ENCODE assay signal across 9 mouse cellular contexts in the genomic region with DNA sequence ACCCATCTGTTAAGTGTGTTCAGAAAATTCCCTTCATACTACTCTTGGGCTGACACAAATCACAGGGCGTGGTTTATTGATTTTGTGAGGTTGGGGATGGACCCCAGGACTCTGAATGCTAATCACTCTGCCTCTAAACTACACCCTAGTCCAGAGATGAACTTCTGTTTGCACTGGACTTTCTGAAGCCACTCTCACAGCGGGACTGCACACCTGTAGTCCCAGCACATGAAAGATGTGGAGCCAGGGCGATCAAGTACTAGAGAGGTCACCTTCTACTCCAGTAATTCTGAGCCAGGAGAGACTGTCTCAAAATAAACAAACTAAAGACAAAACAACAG. TPM values are rescaled to one million over a fixed set of nuclear protein-coding genes. Genes with fewer than 3 reads are reported as not detected.
DNase-seq lines count a peak whose midpoint lies in the region; ATAC-seq and TF ChIP-seq lines count a peak whose summit lies in the region.
"Had no signal": no experiment of that assay in that cellular context is flagged by ENCODE, and none has a peak within 500 bp of the region (broad histone marks: within the 10 kb centered on the region; RNA-seq: fewer than 3 reads in every experiment).

No protein-coding gene starts in this region.

- no peak for ATAC-seq in heart, embryonic 13.5 days (ENCODE audit: extremely low read depth, insufficient number of reproducible peaks, low FRiP score, low TSS enrichment)
- no peak for ATAC-seq in hindbrain, embryonic 13.5 days (ENCODE audit: low FRiP score)
- ATAC-seq in midbrain, embryonic 12.5 days (ENCODE audit: low FRiP score, low read depth) = no peak

- peak overlapping the region; percentile 73 for H3K4me2 ChIP-seq in heart, embryonic 13.5 days
- peak overlapping the region; percentile 81 for H3K4me2 ChIP-seq in hindbrain, embryonic 13.5 days
- H3K4me2 ChIP-seq in midbrain, embryonic 12.5 days (replicated peaks) = peak overlapping the region; percentile 82

- H3K79me2 ChIP-seq in MEL (ENCODE audit: control insufficient read depth, insufficient read depth, low read length, poor library complexity) = no peaks in the 10 kb centered on the region; the same call in 1 of the 2 replicates

- H3K36me3 ChIP-seq in heart, embryonic 13.5 days = peaks cover 56% of the 10 kb centered on the region
- no peaks in the 10 kb centered on the region for H3K36me3 ChIP-seq in MEL (ENCODE audit: control insufficient read depth in 1 of 2, insufficient read depth in 2 of 2, low read length in 2 of 2)
- no peaks in the 10 kb centered on the region for H3K36me3 ChIP-seq in hindbrain, embryonic 13.5 days
- peaks cover 12% of the 10 kb centered on the region for H3K36me3 ChIP-seq in midbrain, embryonic 12.5 days

- peaks cover 48% of the 10 kb centered on the region for H3K4me1 ChIP-seq in heart, embryonic 13.5 days
- peaks cover 4 to 7% of the 10 kb centered on the region in 2 experiments; a peak in 3 of 4 replicates for H3K4me1 ChIP-seq in MEL (ENCODE audit: control insufficient read depth in 1 of 2, insufficient read depth in 2 of 2, low read length in 2 of 2)
- H3K4me1 ChIP-seq in hindbrain, embryonic 13.5 days (replicated peaks) = peaks cover 28% of the 10 kb centered on the region
- H3K4me1 ChIP-seq in midbrain, embryonic 12.5 days = peaks cover 16% of the 10 kb centered on the region

- peak overlapping the region; percentile 96 for H3K27ac ChIP-seq in heart, embryonic 13.5 days (replicated peaks)
- H3K27ac ChIP-seq in MEL (ENCODE audit: control insufficient read depth, low read depth, low read length) = no peak overlapping the region
- no peak overlapping the region for H3K27ac ChIP-seq in hindbrain, embryonic 13.5 days
- no peak overlapping the region for H3K27ac ChIP-seq in midbrain, embryonic 12.5 days (replicated peaks)

- intact Hi-C loops in heart, postnatal 14 days (cut with DNase I) = no loop called here

- no peaks in the 10 kb centered on the region for H3K27me3 ChIP-seq in heart, embryonic 13.5 days (replicated peaks)
- no peaks in the 10 kb centered on the region for H3K27me3 ChIP-seq in MEL (ENCODE audit: control insufficient read depth in 1 of 2, insufficient read depth in 2 of 2, low read length in 2 of 2)
- H3K27me3 ChIP-seq in hindbrain, embryonic 13.5 days = peaks cover 9% of the 10 kb centered on the region; the same call in 1 of the 2 replicates
- no peaks in the 10 kb centered on the region; the same call in 1 of the 2 replicates for H3K27me3 ChIP-seq in midbrain, embryonic 12.5 days

- H3K9ac ChIP-seq in heart, embryonic 13.5 days = peak overlapping the region; percentile 98
- no peak overlapping the region for H3K9ac ChIP-seq in MEL (ENCODE audit: control insufficient read depth, low read depth, low read length, poor library complexity, severe bottlenecking)
- H3K9ac ChIP-seq in hindbrain, embryonic 13.5 days = no peak overlapping the region
- no peak overlapping the region for H3K9ac ChIP-seq in midbrain, embryonic 12.5 days (replicated peaks)

- no peak for TF ChIP-seq EP300 in MEL (IDR thresholded peaks at IDR 0.05; ENCODE audit: low read depth in 1 of 2, low read length in 2 of 2)

- TF ChIP-seq POLR2A in MEL (IDR thresholded peaks at IDR 0.05; ENCODE audit: control insufficient read depth in 1 of 2, insufficient read depth in 1 of 2, low read depth in 1 of 2, low read length in 2 of 2, poor library complexity in 1 of 2) = no peak

- no peak for TF ChIP-seq CTCF in MEL (IDR thresholded peaks at IDR 0.05 in 2 of 3, conservative IDR thresholded peaks at IDR 0.05 in 1 of 3; ENCODE audit: control insufficient read depth in 1 of 3, insufficient read depth in 1 of 3, low read depth in 2 of 3, low read length in 3 of 3, poor library complexity in 1 of 3, severe bottlenecking in 1 of 3)

- H3K4me3 ChIP-seq in heart, embryonic 13.5 days = peak overlapping the region; percentile 95
- peak overlapping the region; percentile 62 to 93 for H3K4me3 ChIP-seq in MEL (ENCODE audit: control insufficient read depth in 1 of 2, insufficient read depth in 1 of 2, low read depth in 2 of 2, low read length in 2 of 2)
- peak overlapping the region; percentile 64 for H3K4me3 ChIP-seq in hindbrain, embryonic 13.5 days
- H3K4me3 ChIP-seq in midbrain, embryonic 12.5 days = peak overlapping the region; percentile 68

- no peak for TF ChIP-seq RAD21 in MEL (IDR thresholded peaks at IDR 0.05; ENCODE audit: low read depth, low read length)

- H3K9me3 ChIP-seq in heart, embryonic 13.5 days = no peaks in the 10 kb centered on the region
- H3K9me3 ChIP-seq in MEL (replicated peaks; ENCODE audit: insufficient read depth, low read length) = no peaks in the 10 kb centered on the region
- H3K9me3 ChIP-seq in hindbrain, embryonic 13.5 days = no peaks in the 10 kb centered on the region
- H3K9me3 ChIP-seq in midbrain, embryonic 12.5 days = no peaks in the 10 kb centered on the region

- DNase-seq in heart, postnatal 14 days = no peak
- DNase-seq in MEL (ENCODE audit: low read depth, low spot score) = no peak
- no peak for DNase-seq in embryo, embryonic 10.5 days (ENCODE audit: low spot score)
- DNase-seq in embryo, embryonic 10 days (ENCODE audit: low spot score) = no peak
- no peak for DNase-seq in kidney, adult 8-10 months

- 47% methylated on average over 3 of the region's 3 CpGs for WGBS in heart, embryonic 13.5 days
- 46% methylated on average over 3 of the region's 3 CpGs for WGBS in hindbrain, embryonic 13.5 days
- 49% methylated on average over 3 of the region's 3 CpGs for WGBS in midbrain, embryonic 12.5 days

TF ChIP-seq in MEL, 35 proteins besides CTCF, POLR2A, EP300 and RAD21:
- TF ChIP-seq JUND (IDR thresholded peaks at IDR 0.05; ENCODE audit: low read depth, low read length) (no peak), UBTF (IDR thresholded peaks at IDR 0.05; ENCODE audit: borderline replicate concordance, insufficient read depth, low read depth, low read length) (no peak), E2F4 (IDR thresholded peaks at IDR 0.05; ENCODE audit: borderline replicate concordance, low read depth, low read length) (no peak), MYB (IDR thresholded peaks at IDR 0.05; ENCODE audit: low read depth, low read length) (no peak)

RNA-seq across cellular contexts. Expression of a gene that starts 0.4 kb away (rescaled TPM):
- 16.0 and 16.9 TPM in 2 replicates for polyA plus RNA-seq in heart, embryonic 13.5 days (2015; fragmentation: Nextera tagmentation; extraction: Ambion mirVana)
- total RNA-seq in heart, postnatal 14 days (2021) = 10 to 100 TPM; 52.6 to 53.3 TPM
- 5.9 and 7.6 TPM in 2 replicates for total RNA-seq in MEL (2012; rRNA removed)
- polyA plus RNA-seq in MEL (2012; ENCODE audit: insufficient read depth in 1 of 2, insufficient read length in 2 of 2, low read depth in 1 of 2, low replicate concordance in 2 of 2, missing spikeins in 1 of 2) = 10 to 100 TPM in 1 of 2 experiments, not detected in 1; 16.3 TPM
- 4.7 and 5.0 TPM in 2 replicates for polyA plus RNA-seq in hindbrain, embryonic 13.5 days (2015; fragmentation: Nextera tagmentation; extraction: Ambion mirVana)
- polyA plus RNA-seq in midbrain, embryonic 12.5 days (2016; fragmentation: Nextera tagmentation; extraction: Ambion mirVana) = 7.7 and 9.9 TPM in 2 replicates

RNA-seq across cellular contexts. Expression of a gene that starts 36.3 kb away (rescaled TPM):
- 1.6 and 2.3 TPM in 2 replicates for polyA plus RNA-seq in heart, embryonic 13.5 days (2015; fragmentation: Nextera tagmentation; extraction: Ambion mirVana)
- total RNA-seq in heart, postnatal 14 days (2021) = not detected
- total RNA-seq in MEL (2012; rRNA removed) = not detected in 2 replicates
- polyA plus RNA-seq in MEL (2012; ENCODE audit: insufficient read depth in 1 of 2, insufficient read length in 2 of 2, low read depth in 1 of 2, low replicate concordance in 2 of 2, missing spikeins in 1 of 2) = under 1 TPM in 1 of 2 experiments, not detected in 1; 0.25 TPM
- polyA plus RNA-seq in hindbrain, embryonic 13.5 days (2015; fragmentation: Nextera tagmentation; extraction: Ambion mirVana) = 0.39 and 0.53 TPM in 2 replicates
- polyA plus RNA-seq in midbrain, embryonic 12.5 days (2016; fragmentation: Nextera tagmentation; extraction: Ambion mirVana) = 0.28 and 0.64 TPM in 2 replicates
- total RNA-seq: left cerebral cortex, adult 8-10 months had no signal

RNA-seq across cellular contexts. Expression of a gene that starts 38.9 kb away (rescaled TPM):
- 84.8 and 96.7 TPM in 2 replicates for polyA plus RNA-seq in heart, embryonic 13.5 days (2015; fragmentation: Nextera tagmentation; extraction: Ambion mirVana)
- 1 to 10 TPM; 4.7 to 6.5 TPM for total RNA-seq in heart, postnatal 14 days (2021)
- total RNA-seq in MEL (2012; rRNA removed) = 304 and 305 TPM in 2 replicates
- 100 to 1,000 TPM in 1 of 2 experiments, not detected in 1; 377 TPM for polyA plus RNA-seq in MEL (2012; ENCODE audit: insufficient read depth in 1 of 2, insufficient read length in 2 of 2, low read depth in 1 of 2, low replicate concordance in 2 of 2, missing spikeins in 1 of 2)
- polyA plus RNA-seq in hindbrain, embryonic 13.5 days (2015; fragmentation: Nextera tagmentation; extraction: Ambion mirVana) = 22.0 and 26.4 TPM in 2 replicates
- polyA plus RNA-seq in midbrain, embryonic 12.5 days (2016; fragmentation: Nextera tagmentation; extraction: Ambion mirVana) = 74.2 and 87.2 TPM in 2 replicates

RNA-seq across cellular contexts. Expression of a gene that starts 53.5 kb away (rescaled TPM):
- 48.4 and 50.3 TPM in 2 replicates for polyA plus RNA-seq in heart, embryonic 13.5 days (2015; fragmentation: Nextera tagmentation; extraction: Ambion mirVana)
- 10 to 100 TPM; 46.1 to 57.3 TPM for total RNA-seq in heart, postnatal 14 days (2021)
- total RNA-seq in MEL (2012; rRNA removed) = 3.3 and 5.0 TPM in 2 replicates
- polyA plus RNA-seq in MEL (2012; ENCODE audit: insufficient read depth in 1 of 2, insufficient read length in 2 of 2, low read depth in 1 of 2, low replicate concordance in 2 of 2, missing spikeins in 1 of 2) = 10 to 100 TPM in 1 of 2 experiments, not detected in 1; 21.3 TPM
- polyA plus RNA-seq in hindbrain, embryonic 13.5 days (2015; fragmentation: Nextera tagmentation; extraction: Ambion mirVana) = 17.2 and 18.2 TPM in 2 replicates
- polyA plus RNA-seq in midbrain, embryonic 12.5 days (2016; fragmentation: Nextera tagmentation; extraction: Ambion mirVana) = 20.0 and 24.5 TPM in 2 replicates
